Mouse (Mus musculus): Measurements from ENCODE around the gene Hsd3b1. TPM values are rescaled to one million over a fixed set of nuclear protein-coding genes. Genes with fewer than 3 reads are reported as not detected.

Gene Hsd3b1
- total RNA-seq, 1 experiment = 0.22 TPM

DNA sequence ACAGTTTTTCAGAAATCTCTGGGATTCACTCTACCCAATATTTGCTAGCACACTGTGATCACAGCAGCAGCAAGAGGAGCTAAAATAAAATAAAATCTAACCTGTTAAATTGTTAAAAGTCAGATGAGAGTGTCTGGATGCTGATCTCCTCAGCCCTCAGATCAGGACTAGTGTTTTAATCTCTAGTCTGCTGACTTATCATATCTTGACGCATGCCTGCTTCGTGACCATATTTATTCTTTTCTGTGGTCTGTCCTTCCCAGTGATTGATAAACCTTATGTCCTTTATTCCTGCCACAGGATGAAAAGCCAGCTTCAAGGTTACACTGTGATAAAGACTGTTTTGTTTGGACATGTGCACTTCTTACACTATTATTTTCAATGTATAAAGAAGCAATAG, 1.5 kb downstream of the Hsd3b1 start:
- H3K4me1 ChIP-seq (ENCODE audit: control insufficient read depth in 2 of 2, insufficient read depth in 2 of 2, low read length in 2 of 2, poor library complexity in 1 of 2) = no peaks in the 10 kb centered on the region
- H3K4me3 ChIP-seq (ENCODE audit: insufficient read depth in 1 of 2, low read depth in 1 of 2, low read length in 2 of 2, poor library complexity in 1 of 2, severe bottlenecking in 1 of 2) = no peak overlapping the region
- H3K9ac ChIP-seq (ENCODE audit: insufficient read depth, low read depth, low read length, poor library complexity, severe bottlenecking) = no peak overlapping the region
- no peaks in the 10 kb centered on the region for H3K9me3 ChIP-seq (ENCODE audit: control insufficient read depth, insufficient read depth, low read depth, low read length)
- TF ChIP-seq ZC3H11A (IDR thresholded peaks at IDR 0.05; ENCODE audit: borderline replicate concordance, low read depth, low read length) = no peak
- no peak for TF ChIP-seq MAFK (IDR thresholded peaks at IDR 0.05; ENCODE audit: insufficient read depth, low read depth, low read length)
- no peak for TF ChIP-seq HCFC1 (IDR thresholded peaks at IDR 0.05; ENCODE audit: borderline replicate concordance, insufficient read depth, low read length)
- TF ChIP-seq CHD2 (IDR thresholded peaks at IDR 0.05; ENCODE audit: low read depth, low read length) = no peak
- TF ChIP-seq ZNF384 (IDR thresholded peaks at IDR 0.05; ENCODE audit: low read depth, low read length) = no peak
- H3K27ac ChIP-seq (ENCODE audit: insufficient read depth, low read depth, low read length, poor library complexity, severe bottlenecking) = no peak overlapping the region
- no peak for DNase-seq (ENCODE audit: low read depth, low spot score)
- no peaks in the 10 kb centered on the region for H3K36me3 ChIP-seq (ENCODE audit: control insufficient read depth, insufficient read depth, low read length, poor library complexity, severe bottlenecking)
- in situ Hi-C loops (cut with MboI; ENCODE audit: low sequenced_read_pairs in 2 of 2, unreplicated experiment in 2 of 2) = no loop called here

DNA sequence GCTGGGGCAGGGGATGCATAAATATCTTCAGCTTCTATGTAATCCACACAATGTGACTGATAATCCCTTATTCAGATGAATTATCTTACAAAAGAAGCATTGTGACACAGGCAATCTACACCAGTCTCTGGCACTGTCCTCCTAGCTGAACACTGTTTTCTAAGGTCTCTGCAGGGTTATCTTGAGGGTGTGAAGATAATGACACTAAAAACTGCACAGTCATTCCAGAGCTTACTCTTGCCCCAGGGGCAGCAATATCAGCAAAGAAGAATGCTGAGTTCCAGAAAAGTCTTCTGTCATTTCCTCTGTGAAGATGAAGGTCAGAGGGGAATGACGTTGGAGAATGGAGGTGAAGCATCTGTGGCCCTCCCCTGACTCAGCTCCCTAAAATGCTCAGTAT, 2.7 kb downstream of the Hsd3b1 start:
- no peaks in the 10 kb centered on the region for H3K4me1 ChIP-seq (ENCODE audit: control insufficient read depth in 2 of 2, insufficient read depth in 2 of 2, low read length in 2 of 2, poor library complexity in 1 of 2)
- in situ Hi-C loops (cut with MboI; ENCODE audit: low sequenced_read_pairs in 2 of 2, unreplicated experiment in 2 of 2) = no loop called here
- no peak overlapping the region for H3K9ac ChIP-seq (ENCODE audit: insufficient read depth, low read depth, low read length, poor library complexity, severe bottlenecking)
- H3K27ac ChIP-seq (ENCODE audit: insufficient read depth, low read depth, low read length, poor library complexity, severe bottlenecking) = no peak overlapping the region
- DNase-seq (ENCODE audit: low read depth, low spot score) = no peak
- TF ChIP-seq MAFK (IDR thresholded peaks at IDR 0.05; ENCODE audit: insufficient read depth, low read depth, low read length) (no peak), ZNF384 (IDR thresholded peaks at IDR 0.05; ENCODE audit: low read depth, low read length) (no peak), HCFC1 (IDR thresholded peaks at IDR 0.05; ENCODE audit: borderline replicate concordance, insufficient read depth, low read length) (no peak), CHD2 (IDR thresholded peaks at IDR 0.05; ENCODE audit: low read depth, low read length) (no peak), ZC3H11A (IDR thresholded peaks at IDR 0.05; ENCODE audit: borderline replicate concordance, low read depth, low read length) (no peak)
- H3K4me3 ChIP-seq (ENCODE audit: insufficient read depth in 1 of 2, low read depth in 1 of 2, low read length in 2 of 2, poor library complexity in 1 of 2, severe bottlenecking in 1 of 2) = no peak overlapping the region
- no peaks in the 10 kb centered on the region for H3K9me3 ChIP-seq (ENCODE audit: control insufficient read depth, insufficient read depth, low read depth, low read length)
- H3K36me3 ChIP-seq (ENCODE audit: control insufficient read depth, insufficient read depth, low read length, poor library complexity, severe bottlenecking) = no peaks in the 10 kb centered on the region

DNA sequence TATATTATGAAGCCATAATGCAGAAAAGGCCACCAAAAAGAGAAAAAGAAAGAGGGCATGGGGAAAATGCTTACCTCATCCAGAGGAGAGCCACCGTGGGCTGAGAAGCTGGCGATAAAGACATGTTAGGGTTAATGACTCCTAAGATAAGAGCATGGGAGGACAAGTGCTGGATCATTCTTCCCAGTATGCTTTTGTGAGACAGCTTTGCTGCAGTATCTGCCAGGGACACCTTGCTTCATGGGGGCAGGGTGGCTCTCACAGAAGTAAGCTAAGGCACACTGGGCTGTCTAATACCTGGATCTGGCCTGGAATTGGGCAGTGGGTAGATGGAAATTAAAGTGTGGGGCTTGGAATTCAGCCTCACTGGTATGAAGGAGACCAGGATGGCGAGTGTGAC, 4.4 kb downstream of the Hsd3b1 start:
- Histone ChIP-seq H3K9ac (ENCODE audit: insufficient read depth, low read depth, low read length, poor library complexity, severe bottlenecking) (no peak overlapping the region), H3K4me1 (ENCODE audit: control insufficient read depth in 2 of 2, insufficient read depth in 2 of 2, low read length in 2 of 2, poor library complexity in 1 of 2) (no peaks in the 10 kb centered on the region), H3K4me3 (ENCODE audit: insufficient read depth in 1 of 2, low read depth in 1 of 2, low read length in 2 of 2, poor library complexity in 1 of 2, severe bottlenecking in 1 of 2) (no peak overlapping the region), H3K36me3 (ENCODE audit: control insufficient read depth, insufficient read depth, low read length, poor library complexity, severe bottlenecking) (no peaks in the 10 kb centered on the region), H3K27ac (ENCODE audit: insufficient read depth, low read depth, low read length, poor library complexity, severe bottlenecking) (no peak overlapping the region), H3K9me3 (ENCODE audit: control insufficient read depth, insufficient read depth, low read depth, low read length) (no peaks in the 10 kb centered on the region)
- no peak for TF ChIP-seq CHD2 (IDR thresholded peaks at IDR 0.05; ENCODE audit: low read depth, low read length)
- TF ChIP-seq ZNF384 (IDR thresholded peaks at IDR 0.05; ENCODE audit: low read depth, low read length) = no peak
- no peak for TF ChIP-seq MAFK (IDR thresholded peaks at IDR 0.05; ENCODE audit: insufficient read depth, low read depth, low read length)
- no peak for DNase-seq (ENCODE audit: low read depth, low spot score)
- in situ Hi-C loops (cut with MboI; ENCODE audit: low sequenced_read_pairs in 2 of 2, unreplicated experiment in 2 of 2) = no loop called here

DNA sequence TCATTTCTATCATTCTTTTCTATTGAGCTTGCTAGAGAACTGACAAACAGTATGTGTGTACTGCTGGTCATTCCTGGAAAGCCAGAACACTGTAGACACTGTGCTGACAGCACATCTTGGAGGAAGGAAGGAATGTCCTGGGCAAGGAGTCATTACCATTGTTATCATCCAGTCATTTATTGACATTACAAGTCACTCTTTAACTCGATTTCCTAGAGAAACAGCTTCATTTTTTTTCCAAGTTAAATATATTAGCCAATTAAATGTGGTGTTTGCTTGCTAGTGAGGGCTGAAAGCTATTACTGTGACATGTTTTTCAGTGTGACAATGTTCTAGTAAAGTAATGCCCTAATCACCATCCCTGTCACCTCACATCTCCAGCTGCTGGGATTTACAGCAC, 5.9 kb downstream of the Hsd3b1 start:
- no peak overlapping the region for H3K27ac ChIP-seq (ENCODE audit: insufficient read depth, low read depth, low read length, poor library complexity, severe bottlenecking)
- no peak overlapping the region for H3K4me3 ChIP-seq (ENCODE audit: insufficient read depth in 1 of 2, low read depth in 1 of 2, low read length in 2 of 2, poor library complexity in 1 of 2, severe bottlenecking in 1 of 2)
- DNase-seq (ENCODE audit: low read depth, low spot score) = no peak
- in situ Hi-C loops (cut with MboI; ENCODE audit: low sequenced_read_pairs in 2 of 2, unreplicated experiment in 2 of 2) = no loop called here
- no peaks in the 10 kb centered on the region for H3K9me3 ChIP-seq (ENCODE audit: control insufficient read depth, insufficient read depth, low read depth, low read length)
- no peak overlapping the region for H3K9ac ChIP-seq (ENCODE audit: insufficient read depth, low read depth, low read length, poor library complexity, severe bottlenecking)
- TF ChIP-seq HCFC1 (IDR thresholded peaks at IDR 0.05; ENCODE audit: borderline replicate concordance, insufficient read depth, low read length) (no peak), CHD2 (IDR thresholded peaks at IDR 0.05; ENCODE audit: low read depth, low read length) (no peak), MAFK (IDR thresholded peaks at IDR 0.05; ENCODE audit: insufficient read depth, low read depth, low read length) (no peak), ZC3H11A (IDR thresholded peaks at IDR 0.05; ENCODE audit: borderline replicate concordance, low read depth, low read length) (no peak), ZNF384 (IDR thresholded peaks at IDR 0.05; ENCODE audit: low read depth, low read length) (no peak)
- H3K4me1 ChIP-seq (ENCODE audit: control insufficient read depth in 2 of 2, insufficient read depth in 2 of 2, low read length in 2 of 2, poor library complexity in 1 of 2) = no peaks in the 10 kb centered on the region
- no peaks in the 10 kb centered on the region for H3K36me3 ChIP-seq (ENCODE audit: control insufficient read depth, insufficient read depth, low read length, poor library complexity, severe bottlenecking)

DNA sequence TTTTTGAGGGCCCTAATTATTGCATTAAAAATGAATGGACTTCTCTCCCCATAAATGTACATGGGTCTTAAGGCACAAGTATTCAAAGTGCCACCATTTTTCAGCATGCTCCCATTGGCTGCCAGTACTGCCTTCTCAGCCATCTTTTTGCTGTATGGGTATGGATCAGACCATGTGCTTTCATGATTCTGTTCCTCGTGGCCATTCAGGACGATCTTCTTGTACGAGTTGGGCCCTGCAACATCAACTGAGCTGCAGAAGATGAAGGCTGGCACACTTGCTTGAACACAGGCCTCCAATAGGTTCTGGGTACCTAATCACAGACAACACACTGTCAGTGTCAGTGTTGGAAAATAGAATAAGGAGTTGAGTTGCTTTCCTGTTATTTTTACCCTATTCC, 6.5 kb downstream of the Hsd3b1 start:
- H3K9ac ChIP-seq (ENCODE audit: insufficient read depth, low read depth, low read length, poor library complexity, severe bottlenecking) = no peak overlapping the region
- in situ Hi-C loops (cut with MboI; ENCODE audit: low sequenced_read_pairs in 2 of 2, unreplicated experiment in 2 of 2) = no loop called here
- TF ChIP-seq ZC3H11A (IDR thresholded peaks at IDR 0.05; ENCODE audit: borderline replicate concordance, low read depth, low read length) (no peak), ZNF384 (IDR thresholded peaks at IDR 0.05; ENCODE audit: low read depth, low read length) (no peak), CHD2 (IDR thresholded peaks at IDR 0.05; ENCODE audit: low read depth, low read length) (no peak), HCFC1 (IDR thresholded peaks at IDR 0.05; ENCODE audit: borderline replicate concordance, insufficient read depth, low read length) (no peak), MAFK (IDR thresholded peaks at IDR 0.05; ENCODE audit: insufficient read depth, low read depth, low read length) (no peak)
- no peak overlapping the region for H3K27ac ChIP-seq (ENCODE audit: insufficient read depth, low read depth, low read length, poor library complexity, severe bottlenecking)
- no peaks in the 10 kb centered on the region for H3K36me3 ChIP-seq (ENCODE audit: control insufficient read depth, insufficient read depth, low read length, poor library complexity, severe bottlenecking)
- DNase-seq (ENCODE audit: low read depth, low spot score) = no peak
- no peak overlapping the region for H3K4me3 ChIP-seq (ENCODE audit: insufficient read depth in 1 of 2, low read depth in 1 of 2, low read length in 2 of 2, poor library complexity in 1 of 2, severe bottlenecking in 1 of 2)
- H3K9me3 ChIP-seq (ENCODE audit: control insufficient read depth, insufficient read depth, low read depth, low read length) = no peaks in the 10 kb centered on the region
- H3K4me1 ChIP-seq (ENCODE audit: control insufficient read depth in 2 of 2, insufficient read depth in 2 of 2, low read length in 2 of 2, poor library complexity in 1 of 2) = no peaks in the 10 kb centered on the region

Data from ES-E14 (cell line).